Mouse (Mus musculus): ENCODE data around the gene Rps6ka5.

Rps6ka5 gene

GRCm38 (mm10) chr12:100726651-100727050 is at the start of gene Rps6ka5:
Rps6ka5 (minus strand) TSS chr12:100726983.
- in situ Hi-C loops (cut with MboI, MseI): loop anchor here (5.0 kb wide), 1 partner anchor 271 kb away; no protein-coding TSS in a partner anchor

GRCm38 (mm10) chr12:100775911-100776581 is 49.3 kb upstream of the Rps6ka5 start:
- in situ Hi-C loops (cut with MboI, MseI): no loop called here

- in situ Hi-C loops (cut with MboI, MseI): no loop called here
Observed at GRCm38 (mm10) chr12:100775291-100775690, 48.5 kb upstream of the Rps6ka5 start.

- in situ Hi-C loops (cut with MboI, MseI): no loop called here
Observed at GRCm38 (mm10) chr12:100774756-100775155, 48.0 kb upstream of the Rps6ka5 start.

- in situ Hi-C loops (cut with MboI, MseI): no loop called here
Observed at GRCm38 (mm10) chr12:100772230-100772984, 45.6 kb upstream of the Rps6ka5 start.

GRCm38 (mm10) chr12:100770765-100771164 is 44.0 kb upstream of the Rps6ka5 start:
- in situ Hi-C loops (cut with MboI, MseI): no loop called here

GRCm38 (mm10) chr12:100769871-100770270 is 43.1 kb upstream of the Rps6ka5 start:
- in situ Hi-C loops (cut with MboI, MseI): no loop called here

- in situ Hi-C loops (cut with MboI, MseI): no loop called here
Observed at GRCm38 (mm10) chr12:100764329-100765018, 37.7 kb upstream of the Rps6ka5 start.

- in situ Hi-C loops (cut with MboI, MseI): no loop called here
Observed at GRCm38 (mm10) chr12:100762663-100763425, 36.1 kb upstream of the Rps6ka5 start.

GRCm38 (mm10) chr12:100757427-100757826 is 30.6 kb upstream of the Rps6ka5 start:
- in situ Hi-C loops (cut with MboI, MseI): no loop called here

- in situ Hi-C loops (cut with MboI, MseI): no loop called here
Observed at GRCm38 (mm10) chr12:100753716-100754115, 26.9 kb upstream of the Rps6ka5 start.

GRCm38 (mm10) chr12:100752977-100753376 is 26.2 kb upstream of the Rps6ka5 start:
- in situ Hi-C loops (cut with MboI, MseI): no loop called here

- in situ Hi-C loops (cut with MboI, MseI): no loop called here
Observed at GRCm38 (mm10) chr12:100742468-100742867, 15.7 kb upstream of the Rps6ka5 start.

- in situ Hi-C loops (cut with MboI, MseI): no loop called here
Observed at GRCm38 (mm10) chr12:100740313-100740712, 13.5 kb upstream of the Rps6ka5 start.

GRCm38 (mm10) chr12:100739011-100739570 is 12.3 kb upstream of the Rps6ka5 start:
- in situ Hi-C loops (cut with MboI, MseI): no loop called here

- in situ Hi-C loops (cut with MboI, MseI): no loop called here
Observed at GRCm38 (mm10) chr12:100738498-100738897, 11.7 kb upstream of the Rps6ka5 start.

GRCm38 (mm10) chr12:100735581-100735980 is 8.8 kb upstream of the Rps6ka5 start:
- in situ Hi-C loops (cut with MboI, MseI): no loop called here

GRCm38 (mm10) chr12:100735156-100735555 is 8.4 kb upstream of the Rps6ka5 start:
- in situ Hi-C loops (cut with MboI, MseI): no loop called here

- in situ Hi-C loops (cut with MboI, MseI): loop anchor here (5.0 kb wide), 1 partner anchor 268 kb away; no protein-coding TSS in a partner anchor
Observed at GRCm38 (mm10) chr12:100728646-100729485, 2.1 kb upstream of the Rps6ka5 start.

GRCm38 (mm10) chr12:100727891-100728290 is 1.1 kb upstream of the Rps6ka5 start:
- in situ Hi-C loops (cut with MboI, MseI): loop anchor here (5.0 kb wide), 1 partner anchor 269 kb away; no protein-coding TSS in a partner anchor

All from T-helper 2 cell (primary cell).